Mouse (Mus musculus) heart, embryonic 10.5 days (tissue): ENCODE data around the gene Pcsk4. TPM values are rescaled to one million over a fixed set of nuclear protein-coding genes. Genes with fewer than 3 reads are reported as not detected.
A peak's percentile ranks its signal among the peaks of the same experiment; 100 is the strongest.

Experiments
- DNase-seq: peaks from one replicate; pipeline ENCODE4 v3.0.0-alpha.2; 2017; ENCODE audit warnings: low spot score
- H3K27ac ChIP-seq: fragments of 300-500 bp; sonication (generic); 2 replicates; pipeline ENCODE4 v1.5.1; 2016; ENCODE audit warnings: mild to moderate bottlenecking
- H3K27me3 ChIP-seq: fragments of 300-500 bp; sonication (generic); 2 replicates; pipeline ENCODE4 v1.6.1; 2016; ENCODE audit warnings: mild to moderate bottlenecking; ENCODE audit not compliant: poor library complexity, insufficient read depth, severe bottlenecking
- H3K36me3 ChIP-seq: fragments of 300-500 bp; sonication (generic); 2 replicates; pipeline ENCODE4 v1.6.1; 2016; ENCODE audit warnings: mild to moderate bottlenecking, moderate library complexity
- H3K4me1 ChIP-seq: fragments of 300-500 bp; sonication (generic); 2 replicates; pipeline ENCODE4 v1.6.1; 2016; ENCODE audit warnings: mild to moderate bottlenecking
- H3K4me3 ChIP-seq: fragments of 300-500 bp; sonication (generic); 2 replicates; pipeline ENCODE4 v1.5.1; 2016; ENCODE audit warnings: mild to moderate bottlenecking, moderate library complexity
- H3K9me3 ChIP-seq: fragments of 300-500 bp; sonication (generic); 2 replicates; pipeline ENCODE4 v1.6.1; 2016; ENCODE audit warnings: mild to moderate bottlenecking, moderate library complexity
- WGBS: fragments of 180-500 bp; shearing (Covaris S2); methylation state at CpG from one replicate; pipeline ENCODE4 v1.1.7; 2016; 5-methylcytosine and 5-hydroxymethylcytosine counted together
- polyA plus RNA-seq: library from polyadenylated mRNA; unstranded; fragments of >200 nt; fragmentation: Nextera tagmentation; extraction: Ambion mirVana; gene quantifications from 2 replicates; pipeline ENCODE4 v1.2.1, GENCODE M21; 2016

Pcsk4 gene
- polyA plus RNA-seq = 1.6 and 4.0 TPM in 2 replicates

DNA sequence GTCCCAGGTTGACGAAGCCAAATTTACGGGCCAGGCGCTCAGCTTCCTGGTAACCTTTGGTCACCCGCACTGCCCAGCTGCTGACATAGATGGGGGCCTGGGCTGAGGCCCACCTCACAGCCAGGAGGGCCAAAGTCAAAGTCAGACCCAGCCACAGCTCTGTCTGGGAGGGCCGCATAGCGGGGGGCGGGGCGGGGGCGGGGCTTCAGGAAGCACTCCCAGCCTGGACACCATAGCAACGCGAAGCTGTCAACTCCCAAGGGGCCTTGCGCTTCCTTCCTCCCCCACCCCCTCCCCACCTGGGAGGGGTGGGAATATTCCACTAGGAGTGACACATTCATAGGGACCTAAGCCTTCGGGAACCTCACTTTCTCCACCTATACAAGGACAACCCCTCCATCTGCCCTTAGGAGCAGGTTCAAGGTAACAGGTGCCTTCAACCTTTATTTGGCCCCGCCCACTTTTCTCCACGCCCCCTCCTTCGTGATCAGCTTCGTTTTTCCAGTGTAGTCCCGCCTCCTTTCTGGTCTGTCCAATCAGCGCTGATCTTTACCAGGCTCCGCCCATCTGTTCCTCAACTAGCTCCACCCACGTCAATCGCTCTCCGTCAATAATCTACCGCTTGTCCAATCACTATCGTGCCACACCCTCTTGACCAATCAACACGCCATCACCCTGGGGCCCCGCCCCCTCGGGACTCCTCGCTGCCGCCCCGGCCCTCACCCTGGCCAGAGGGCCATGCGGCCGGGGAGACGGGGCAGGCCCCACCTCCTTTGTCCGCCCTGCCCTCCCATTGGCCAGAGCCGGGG, at the start of gene Pcsk4, which contains the start of gene Reep6:
Gene Pcsk4 (minus strand): TSS at position 226 of the 809 bp plus-strand sequence.
Gene Reep6 (plus strand): TSS at position 681 of the 809 bp plus-strand sequence.
- peak; percentile 99 for DNase-seq
- Histone ChIP-seq H3K27ac (peak within 1 kb of the TSS; percentile 75), H3K4me1 (peaks cover 40% of the 10 kb centered on the region), H3K36me3 (no peaks in the 10 kb centered on the region), H3K27me3 (peaks cover 88% of the 10 kb centered on the region), H3K9me3 (no peaks in the 10 kb centered on the region), H3K4me3 (peak within 1 kb of the TSS; percentile 67)
- WGBS = 7% methylated on average over 36 of the region's 36 CpGs

- H3K27me3 ChIP-seq = peaks cover 8% of the 10 kb centered on the region
- H3K9me3 ChIP-seq = no peaks in the 10 kb centered on the region
- peaks cover 32% of the 10 kb centered on the region for H3K36me3 ChIP-seq
- no peak overlapping the region for H3K27ac ChIP-seq
- no peak overlapping the region for H3K4me3 ChIP-seq
- peaks cover 4% of the 10 kb centered on the region; the same call in 1 of the 2 replicates for H3K4me1 ChIP-seq
- DNase-seq = no peak
- WGBS = 43% methylated on average over 10 of the region's 10 CpGs
These were observed 48.4 kb upstream of the Pcsk4 start for GRCm38 (mm10) chr10:80377716-80378115.

DNA sequence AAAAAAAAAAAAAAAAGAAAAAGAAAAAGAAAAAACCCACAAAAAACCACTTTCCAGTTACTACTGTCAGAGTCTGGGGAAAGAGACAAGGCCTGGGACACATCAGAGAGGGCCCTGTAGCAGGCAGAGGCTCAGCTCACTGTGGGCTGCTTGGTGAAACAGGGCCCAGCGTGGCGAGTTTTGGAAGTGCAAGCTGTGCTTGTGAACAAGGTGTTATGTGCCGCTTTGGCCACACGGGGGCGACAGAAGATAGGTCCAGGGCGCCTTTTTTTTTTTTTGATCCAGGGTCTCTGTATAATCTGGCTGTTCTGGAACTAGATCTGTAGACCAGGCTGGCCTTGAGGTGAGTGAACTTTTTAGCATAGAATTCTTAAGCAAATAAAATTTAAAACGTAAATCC, 46.9 kb upstream of the Pcsk4 start:
- DNase-seq = peak; percentile 91
- Histone ChIP-seq H3K4me1 (peaks cover 14% of the 10 kb centered on the region), H3K36me3 (peaks cover 17% of the 10 kb centered on the region), H3K27me3 (peaks cover 16% of the 10 kb centered on the region), H3K4me3 (no peak overlapping the region), H3K27ac (no peak overlapping the region), H3K9me3 (no peaks in the 10 kb centered on the region)
- 2% methylated on average over 7 of the region's 7 CpGs for WGBS

DNA sequence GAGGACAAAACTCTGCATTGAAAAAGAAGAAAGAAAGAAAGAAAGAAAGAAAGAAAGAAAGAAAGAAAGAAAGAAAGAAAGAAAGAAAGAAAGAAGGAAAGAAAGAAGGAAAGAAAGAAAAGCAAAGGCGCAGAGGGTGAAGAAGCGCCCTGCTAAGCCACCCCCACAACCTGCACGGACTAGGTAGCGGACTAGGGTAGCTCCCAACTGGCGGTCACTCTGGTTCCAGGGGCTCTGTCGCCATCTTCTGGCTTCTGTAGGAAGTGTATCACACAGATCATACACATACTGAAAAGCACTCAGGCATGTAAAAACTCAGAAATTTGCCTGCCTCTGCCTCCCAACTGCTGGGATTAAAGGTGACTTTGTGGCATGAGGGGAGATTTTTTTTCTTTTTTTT, 44.8 kb upstream of the Pcsk4 start:
- DNase-seq = no peak
- Histone ChIP-seq H3K36me3 (no peaks in the 10 kb centered on the region), H3K4me1 (peaks cover 14% of the 10 kb centered on the region), H3K4me3 (no peak overlapping the region), H3K27me3 (peaks cover 16% of the 10 kb centered on the region), H3K9me3 (no peaks in the 10 kb centered on the region), H3K27ac (no peak overlapping the region)
- 16% methylated on average over 6 of the region's 6 CpGs for WGBS

DNA sequence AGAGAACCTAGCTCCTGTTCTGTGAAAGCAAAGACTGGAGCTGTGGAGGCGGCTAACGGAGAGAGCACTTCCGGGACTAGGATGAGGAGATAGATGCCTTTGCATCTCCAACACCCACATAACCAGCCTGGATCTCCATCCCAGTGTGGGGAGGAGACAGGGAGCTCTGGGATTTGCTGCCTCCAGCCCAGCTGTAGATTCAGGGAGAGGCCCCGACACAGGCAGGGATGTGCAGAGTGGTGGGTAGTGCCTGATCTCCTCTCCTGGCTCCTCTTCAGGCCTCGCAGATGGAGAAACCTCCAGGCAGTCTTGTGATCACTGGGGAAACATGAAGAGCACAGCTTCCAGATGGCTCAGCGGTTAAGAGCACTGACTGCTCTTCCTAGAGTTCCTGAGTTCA, 43.4 kb upstream of the Pcsk4 start:
- WGBS = 77% methylated on average over 6 of the region's 6 CpGs
- Histone ChIP-seq H3K27me3 (peaks cover 27% of the 10 kb centered on the region), H3K4me1 (peaks cover 10% of the 10 kb centered on the region), H3K27ac (no peak overlapping the region), H3K9me3 (0 out of 2 replicates have a peak, but pooled peaks cover 4% of the 10 kb centered on the region), H3K36me3 (no peaks in the 10 kb centered on the region), H3K4me3 (no peak overlapping the region)
- DNase-seq = no peak

DNA sequence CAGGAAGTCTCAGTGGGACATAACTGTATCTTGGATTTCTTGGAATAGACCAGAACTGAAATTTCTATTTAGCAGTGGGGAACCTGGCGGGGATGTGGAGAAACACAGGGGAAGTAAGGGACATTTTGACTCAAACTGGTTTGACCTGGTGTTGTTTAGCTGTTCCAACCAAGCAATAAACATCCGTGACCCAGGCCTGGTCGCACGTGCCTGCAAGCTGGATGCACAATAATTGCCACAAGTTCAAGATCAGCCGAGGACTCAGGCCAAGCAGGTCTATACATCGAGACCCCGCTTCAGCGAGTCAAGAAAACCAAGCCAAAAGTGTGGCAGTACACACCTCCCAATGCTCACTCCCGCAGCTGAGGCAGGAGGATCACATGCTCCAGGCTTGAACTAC, 42.7 kb upstream of the Pcsk4 start:
- H3K36me3 ChIP-seq = no peaks in the 10 kb centered on the region
- peak overlapping the region; percentile 44 for H3K4me3 ChIP-seq
- H3K4me1 ChIP-seq = peaks cover 10% of the 10 kb centered on the region
- 56% methylated on average over 9 of the region's 9 CpGs for WGBS
- H3K27ac ChIP-seq = no peak overlapping the region
- 0 out of 2 replicates have a peak, but pooled peaks cover 4% of the 10 kb centered on the region for H3K9me3 ChIP-seq
- peaks cover 33% of the 10 kb centered on the region for H3K27me3 ChIP-seq
- no peak for DNase-seq

DNA sequence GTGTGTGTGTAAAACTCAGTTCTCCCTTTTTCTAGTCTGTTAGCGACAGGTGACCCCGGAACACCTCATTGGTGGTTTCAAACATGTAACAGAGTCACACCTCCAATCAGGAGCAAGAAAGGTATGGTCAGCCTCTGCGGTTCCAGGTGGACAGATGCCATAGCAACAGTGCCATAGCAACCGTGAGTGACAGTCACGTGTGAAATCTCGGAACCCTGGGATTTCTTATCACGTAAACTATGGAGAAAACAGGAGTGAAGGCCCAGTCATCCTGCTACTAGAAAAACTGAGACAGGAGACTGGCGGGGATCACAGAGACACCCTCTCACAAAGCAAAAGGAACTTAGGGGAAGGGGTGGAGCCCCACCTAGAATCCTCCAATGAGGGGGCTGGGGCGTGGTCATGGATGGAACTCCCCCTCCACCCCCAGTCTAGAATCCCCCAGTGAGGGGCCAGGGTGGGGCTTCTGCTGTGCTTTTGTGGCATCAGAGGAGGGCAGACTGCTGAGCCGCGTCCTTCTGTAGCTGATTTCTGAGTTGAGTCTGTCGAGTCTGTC, 42.2 kb upstream of the Pcsk4 start:
- Histone ChIP-seq H3K4me3 (peak overlapping the region; percentile 44), H3K36me3 (no peaks in the 10 kb centered on the region), H3K27ac (no peak overlapping the region), H3K9me3 (0 out of 2 replicates have a peak, but pooled peaks cover 4% of the 10 kb centered on the region), H3K27me3 (peaks cover 38% of the 10 kb centered on the region), H3K4me1 (peaks cover 10% of the 10 kb centered on the region)
- WGBS = 5% methylated on average over 12 of the region's 12 CpGs
- no peak for DNase-seq

GRCm38 (mm10) chr10:80369995-80370747, 40.9 kb upstream of the Pcsk4 start:
- no peak for DNase-seq
- peaks cover 10% of the 10 kb centered on the region for H3K4me1 ChIP-seq
- no peak overlapping the region for H3K27ac ChIP-seq
- 74% methylated on average over 21 of the region's 21 CpGs for WGBS
- H3K4me3 ChIP-seq = no peak overlapping the region
- H3K9me3 ChIP-seq = 0 out of 2 replicates have a peak, but pooled peaks cover 4% of the 10 kb centered on the region
- no peaks in the 10 kb centered on the region for H3K36me3 ChIP-seq
- peaks cover 48% of the 10 kb centered on the region for H3K27me3 ChIP-seq

GRCm38 (mm10) chr10:80368392-80368791, 39.1 kb upstream of the Pcsk4 start:
- 0 out of 2 replicates have a peak, but pooled peaks cover 4% of the 10 kb centered on the region for H3K9me3 ChIP-seq
- no peak for DNase-seq
- peaks cover 17% of the 10 kb centered on the region for H3K4me1 ChIP-seq
- no peak overlapping the region for H3K27ac ChIP-seq
- H3K36me3 ChIP-seq = no peaks in the 10 kb centered on the region
- H3K4me3 ChIP-seq = no peak overlapping the region
- H3K27me3 ChIP-seq = peaks cover 65% of the 10 kb centered on the region
- WGBS = 81% methylated on average over 6 of the region's 6 CpGs

GRCm38 (mm10) chr10:80367954-80368353, 38.7 kb upstream of the Pcsk4 start:
- Histone ChIP-seq H3K4me3 (no peak overlapping the region), H3K27ac (no peak overlapping the region), H3K36me3 (no peaks in the 10 kb centered on the region), H3K9me3 (0 out of 2 replicates have a peak, but pooled peaks cover 4% of the 10 kb centered on the region), H3K27me3 (peaks cover 65% of the 10 kb centered on the region), H3K4me1 (peaks cover 17% of the 10 kb centered on the region)
- 66% methylated on average over 5 of the region's 5 CpGs for WGBS
- no peak for DNase-seq

DNA sequence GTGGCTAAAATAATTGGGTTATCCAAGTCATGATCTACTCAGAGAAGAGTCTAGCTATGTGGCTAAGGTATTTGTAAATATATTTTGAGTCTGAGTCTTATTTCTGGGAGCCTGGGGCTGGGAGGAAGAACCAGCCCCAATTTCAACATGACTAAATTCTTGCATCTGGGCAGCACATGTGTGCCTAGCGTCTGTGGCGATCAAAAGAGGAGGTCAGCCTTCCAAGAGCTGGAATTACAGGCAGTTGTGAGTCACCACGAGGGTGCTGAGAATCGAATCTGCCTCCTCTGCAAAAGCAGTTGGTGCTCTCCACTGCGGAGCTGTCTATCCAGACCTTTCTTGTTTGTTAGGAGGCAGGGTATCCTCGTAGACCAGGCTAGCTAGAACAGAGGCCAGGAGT, 36.4 kb upstream of the Pcsk4 start:
- WGBS = 60% methylated on average over 6 of the region's 6 CpGs
- H3K27me3 ChIP-seq = peaks cover 71% of the 10 kb centered on the region

DNA sequence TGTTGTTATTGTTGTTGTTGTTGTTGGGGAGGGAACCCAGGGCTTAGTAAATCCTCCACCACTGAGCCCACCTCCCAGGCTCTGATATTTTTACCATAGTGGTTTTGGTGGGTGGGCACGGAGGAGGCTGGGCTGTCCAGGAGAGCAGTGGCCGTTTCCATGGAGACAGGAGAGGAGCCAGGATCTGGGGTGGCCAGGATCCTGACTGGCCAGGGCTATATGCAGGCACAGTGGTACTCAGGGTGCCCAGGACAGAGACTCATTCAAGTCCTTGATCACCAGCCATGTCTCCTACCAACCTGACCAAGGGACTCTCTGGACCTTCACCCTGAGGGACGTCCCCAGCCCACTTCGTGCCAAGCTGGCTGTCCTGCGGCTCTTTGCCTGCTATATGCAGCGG, 34.4 kb upstream of the Pcsk4 start:
- 50% methylated on average over 6 of the region's 6 CpGs for WGBS
- Histone ChIP-seq H3K27ac (no peak overlapping the region), H3K27me3 (peaks cover 91% of the 10 kb centered on the region), H3K36me3 (no peaks in the 10 kb centered on the region), H3K9me3 (0 out of 2 replicates have a peak, but pooled peaks cover 4% of the 10 kb centered on the region), H3K4me3 (no peak overlapping the region), H3K4me1 (peaks cover 7% of the 10 kb centered on the region)
- no peak for DNase-seq

More for the DNA sequence above, 36.4 kb upstream of the Pcsk4 start:
- H3K36me3 ChIP-seq = no peaks in the 10 kb centered on the region
- 0 out of 2 replicates have a peak, but pooled peaks cover 4% of the 10 kb centered on the region for H3K9me3 ChIP-seq
- H3K4me3 ChIP-seq = no peak overlapping the region
- no peak overlapping the region for H3K27ac ChIP-seq
- H3K4me1 ChIP-seq = peaks cover 7% of the 10 kb centered on the region
- DNase-seq = no peak
